Mouse (Mus musculus): ENCODE results near the gene Npc1l1. TPM values are rescaled to one million over a fixed set of nuclear protein-coding genes. Genes with fewer than 3 reads are reported as not detected.
A peak's percentile ranks its signal among the peaks of the same experiment; 100 is the strongest.

Npc1l1 gene
- total and polyA plus RNA-seq, 3 experiments, result 0.10 TPM; not detected in 2

DNA sequence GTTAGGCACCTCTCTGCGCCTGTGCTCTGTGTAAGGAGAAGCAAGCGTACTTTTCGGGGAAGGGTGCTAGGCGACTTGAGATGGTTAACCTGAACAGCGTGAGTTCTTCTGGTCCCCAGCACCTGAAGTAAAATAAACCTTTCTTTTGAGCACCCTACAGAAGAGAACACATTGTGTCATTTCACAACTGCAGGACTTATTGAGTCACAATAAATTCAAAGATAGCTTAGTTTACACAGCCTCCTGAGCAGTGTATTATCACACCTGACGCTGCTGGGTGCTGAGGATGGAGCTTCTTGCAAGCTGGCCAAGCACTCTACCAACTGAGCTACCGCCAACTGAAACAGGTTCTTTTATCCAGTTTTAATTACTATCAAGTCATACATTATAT lies 45.1 kb upstream of the Npc1l1 start:
- H3K79me2 ChIP-seq (ENCODE audit: control insufficient read depth, insufficient read depth, low read length, poor library complexity), result peaks cover 12% of the 10 kb centered on the region
- H3K9me3 ChIP-seq (replicated peaks; ENCODE audit: insufficient read depth, low read length), result no peaks in the 10 kb centered on the region
- peak overlapping the region; percentile 64 for H3K9ac ChIP-seq (ENCODE audit: control insufficient read depth, low read depth, low read length, poor library complexity, severe bottlenecking)
- no peak for TF ChIP-seq ZNF384 (IDR thresholded peaks at IDR 0.05; ENCODE audit: low read depth, low read length)
- no peak for TF ChIP-seq TCF12 (IDR thresholded peaks at IDR 0.05; ENCODE audit: low read depth, low read length)
- TF ChIP-seq RAD21 (IDR thresholded peaks at IDR 0.05; ENCODE audit: low read depth, low read length), result no peak
- H3K27ac ChIP-seq (ENCODE audit: control insufficient read depth, low read depth, low read length), result peak overlapping the region; percentile 60
- peaks cover 0 to 3% of the 10 kb centered on the region in 2 experiments; a peak in 2 of 4 replicates for H3K27me3 ChIP-seq (ENCODE audit: control insufficient read depth in 1 of 2, insufficient read depth in 2 of 2, low read length in 2 of 2)
- H3K36me3 ChIP-seq (ENCODE audit: control insufficient read depth in 1 of 2, insufficient read depth in 2 of 2, low read length in 2 of 2), result peaks cover 0 to 10% of the 10 kb centered on the region in 2 experiments; a peak in 2 of 4 replicates
- H3K4me1 ChIP-seq (ENCODE audit: control insufficient read depth in 1 of 2, insufficient read depth in 2 of 2, low read length in 2 of 2), result peaks cover 0 to 14% of the 10 kb centered on the region in 2 experiments; a peak in 3 of 4 replicates
- peak overlapping the region; percentile 51 to 61 for H3K4me3 ChIP-seq (ENCODE audit: control insufficient read depth in 1 of 2, insufficient read depth in 1 of 2, low read depth in 2 of 2, low read length in 2 of 2)
- DNase-seq (ENCODE audit: low read depth, low spot score), result no peak

DNA sequence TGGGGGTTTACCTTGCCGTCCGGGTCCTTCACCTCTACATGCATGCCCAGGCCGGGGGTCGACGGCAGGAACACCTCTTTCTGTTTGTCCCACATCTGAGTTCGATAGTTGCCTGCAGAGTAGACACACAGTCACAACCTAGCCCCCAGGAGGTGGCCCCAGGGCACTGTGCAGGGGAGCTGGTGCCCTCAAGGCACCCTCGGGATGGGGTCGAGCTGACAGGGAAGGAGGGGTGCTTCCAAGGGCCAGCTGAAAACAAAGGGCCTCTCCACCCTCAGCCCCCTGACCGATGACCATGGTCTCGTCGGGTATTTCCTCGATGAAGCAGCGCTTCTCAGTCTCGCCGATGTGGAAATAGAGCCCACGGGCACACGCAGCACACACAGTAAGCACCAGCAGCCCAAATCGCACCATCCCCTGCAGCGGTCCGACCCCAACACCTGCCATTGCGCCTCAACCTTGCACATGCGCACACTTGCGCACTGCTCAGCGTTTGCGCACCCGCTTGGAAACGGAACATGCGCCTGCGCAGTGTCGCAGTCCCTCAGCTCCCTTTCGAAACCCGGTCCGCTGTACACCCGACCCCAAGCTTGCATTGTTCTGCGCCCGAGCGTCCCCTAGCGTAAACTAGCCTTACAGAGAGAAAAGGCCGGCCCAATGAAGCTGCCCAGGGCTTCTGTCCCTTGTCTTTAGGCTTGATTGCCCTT lies 44.6 kb upstream of the Npc1l1 start, which contains the start of gene Tmed4:
Gene Tmed4, minus strand, starts transcription at position 484 of the 707 bp plus-strand sequence.
- Histone ChIP-seq H3K27me3 (ENCODE audit: control insufficient read depth in 1 of 2, insufficient read depth in 2 of 2, low read length in 2 of 2) (peaks cover 0 to 1% of the 10 kb centered on the region in 2 experiments; a peak in 1 of 4 replicates), H3K79me2 (ENCODE audit: control insufficient read depth, insufficient read depth, low read length, poor library complexity) (peaks cover 12% of the 10 kb centered on the region), H3K4me1 (ENCODE audit: control insufficient read depth in 1 of 2, insufficient read depth in 2 of 2, low read length in 2 of 2) (peaks cover 0 to 14% of the 10 kb centered on the region in 2 experiments; a peak in 3 of 4 replicates), H3K9ac (ENCODE audit: control insufficient read depth, low read depth, low read length, poor library complexity, severe bottlenecking) (peak within 1 kb of the TSS; percentile 76), H3K9me3 (replicated peaks; ENCODE audit: insufficient read depth, low read length) (no peaks in the 10 kb centered on the region), H3K36me3 (ENCODE audit: control insufficient read depth in 1 of 2, insufficient read depth in 2 of 2, low read length in 2 of 2) (peaks cover 0 to 10% of the 10 kb centered on the region in 2 experiments; a peak in 2 of 4 replicates), H3K4me3 (ENCODE audit: control insufficient read depth in 1 of 2, insufficient read depth in 1 of 2, low read depth in 2 of 2, low read length in 2 of 2) (peak within 1 kb of the TSS; percentile 69 to 89), H3K27ac (ENCODE audit: control insufficient read depth, low read depth, low read length) (peak within 1 kb of the TSS; percentile 60)
- DNase-seq (ENCODE audit: low read depth, low spot score), result peak; percentile 99
- TF ChIP-seq GATA1 (IDR thresholded peaks at IDR 0.05; ENCODE audit: low read depth, low read length) (no peak), HCFC1 (IDR thresholded peaks at IDR 0.05; ENCODE audit: low read depth, low read length) (peak; percentile 84), POLR2AphosphoS5 (IDR thresholded peaks at IDR 0.05; ENCODE audit: borderline replicate concordance, low read depth, low read length) (no peak), USF1 (IDR thresholded peaks at IDR 0.05; ENCODE audit: low read depth, low read length) (no peak), BHLHE40 (IDR thresholded peaks at IDR 0.05; ENCODE audit: borderline replicate concordance, low read depth, low read length) (no peak), CHD1 (IDR thresholded peaks at IDR 0.05; ENCODE audit: low read depth, low read length) (peak; percentile 86; the same call in 1 of the 2 replicates), TBP (IDR thresholded peaks at IDR 0.05; ENCODE audit: low read depth, low read length) (peak; percentile 80), TCF12 (IDR thresholded peaks at IDR 0.05; ENCODE audit: low read depth, low read length) (peak; percentile 53), ZC3H11A (IDR thresholded peaks at IDR 0.05; ENCODE audit: low read depth, low read length) (no peak), MAX (IDR thresholded peaks at IDR 0.05; ENCODE audit: low read length) (no peak; the same call in 1 of the 2 replicates), E2F4 (IDR thresholded peaks at IDR 0.05; ENCODE audit: borderline replicate concordance, low read depth, low read length) (no peak), JUND (IDR thresholded peaks at IDR 0.05; ENCODE audit: low read depth, low read length) (no peak), EP300 (IDR thresholded peaks at IDR 0.05; ENCODE audit: low read depth in 1 of 2, low read length in 2 of 2) (0 out of 4 replicates have a peak, but pooled peaks of 1 of the 2 experiments have one; percentile 4), RCOR1 (IDR thresholded peaks at IDR 0.05; ENCODE audit: low read depth, low read length) (no peak; the same call in 1 of the 2 replicates), MAZ (IDR thresholded peaks at IDR 0.05; ENCODE audit: low read depth, low read length) (peak; percentile 83), MAFK (IDR thresholded peaks at IDR 0.05; ENCODE audit: borderline replicate concordance, low read depth, low read length) (no peak), USF2 (IDR thresholded peaks at IDR 0.05; ENCODE audit: borderline replicate concordance in 1 of 2, insufficient read depth in 1 of 2, low read depth in 1 of 2, low read length in 2 of 2) (no peak), ZNF384 (IDR thresholded peaks at IDR 0.05; ENCODE audit: low read depth, low read length) (no peak), MEF2A (IDR thresholded peaks at IDR 0.05; ENCODE audit: extremely low read depth, insufficient replicate concordance, low read depth, low read length, poor library complexity, severe bottlenecking) (no peak), ZMIZ1 (IDR thresholded peaks at IDR 0.05; ENCODE audit: low read depth, low read length) (peak; percentile 96), MYB (IDR thresholded peaks at IDR 0.05; ENCODE audit: low read depth, low read length) (no peak), CHD2 (IDR thresholded peaks at IDR 0.05; ENCODE audit: low read length) (no peak), NRF1 (IDR thresholded peaks at IDR 0.05; ENCODE audit: insufficient read depth, low read depth, low read length, poor library complexity, severe bottlenecking) (peak; percentile 98), UBTF (IDR thresholded peaks at IDR 0.05; ENCODE audit: borderline replicate concordance, insufficient read depth, low read depth, low read length) (no peak), TAL1 (IDR thresholded peaks at IDR 0.05; ENCODE audit: low read length) (no peak), MXI1 (IDR thresholded peaks at IDR 0.05; ENCODE audit: low read depth, low read length) (peak; percentile 73), SMC3 (IDR thresholded peaks at IDR 0.05; ENCODE audit: low read depth, low read length) (peak; percentile 52), SIN3A (IDR thresholded peaks at IDR 0.05; ENCODE audit: low read length) (peak; percentile 92)
